Mouse (Mus musculus): ENCODE results near the gene Amigo3.

Gene Amigo3

GRCm38 (mm10) chr9:108053665-108054225 is 786 bp downstream of the Amigo3 start:
- DNase-seq, result peak; percentile 34

GRCm38 (mm10) chr9:108054331-108055040 is 1.5 kb downstream of the Amigo3 start:
- DNase-seq, result peak; percentile 17

DNA sequence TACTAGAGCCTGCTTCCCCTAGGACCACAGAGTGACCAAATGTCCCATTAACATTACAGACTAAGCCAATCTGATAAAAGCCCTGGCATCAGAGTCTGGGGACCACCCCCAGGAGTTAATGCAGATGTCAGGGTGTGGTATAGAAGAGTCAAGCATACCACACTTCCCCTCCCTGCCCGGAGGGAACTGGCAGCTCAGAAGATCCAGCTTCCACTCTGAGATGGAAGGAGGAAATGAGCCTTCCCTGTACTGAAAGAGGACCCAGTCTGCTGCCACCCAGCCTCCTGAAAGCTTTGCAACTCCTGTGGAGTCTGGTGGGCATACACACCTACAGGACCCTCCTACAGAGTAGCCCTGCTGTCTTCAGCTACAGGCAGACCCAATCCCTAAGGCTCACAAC is 2.1 kb downstream of the Amigo3 start:
- DNase-seq, result no peak

- DNase-seq, result no peak
These were observed 2.8 kb downstream of the Amigo3 start for GRCm38 (mm10) chr9:108055661-108056237.

DNA sequence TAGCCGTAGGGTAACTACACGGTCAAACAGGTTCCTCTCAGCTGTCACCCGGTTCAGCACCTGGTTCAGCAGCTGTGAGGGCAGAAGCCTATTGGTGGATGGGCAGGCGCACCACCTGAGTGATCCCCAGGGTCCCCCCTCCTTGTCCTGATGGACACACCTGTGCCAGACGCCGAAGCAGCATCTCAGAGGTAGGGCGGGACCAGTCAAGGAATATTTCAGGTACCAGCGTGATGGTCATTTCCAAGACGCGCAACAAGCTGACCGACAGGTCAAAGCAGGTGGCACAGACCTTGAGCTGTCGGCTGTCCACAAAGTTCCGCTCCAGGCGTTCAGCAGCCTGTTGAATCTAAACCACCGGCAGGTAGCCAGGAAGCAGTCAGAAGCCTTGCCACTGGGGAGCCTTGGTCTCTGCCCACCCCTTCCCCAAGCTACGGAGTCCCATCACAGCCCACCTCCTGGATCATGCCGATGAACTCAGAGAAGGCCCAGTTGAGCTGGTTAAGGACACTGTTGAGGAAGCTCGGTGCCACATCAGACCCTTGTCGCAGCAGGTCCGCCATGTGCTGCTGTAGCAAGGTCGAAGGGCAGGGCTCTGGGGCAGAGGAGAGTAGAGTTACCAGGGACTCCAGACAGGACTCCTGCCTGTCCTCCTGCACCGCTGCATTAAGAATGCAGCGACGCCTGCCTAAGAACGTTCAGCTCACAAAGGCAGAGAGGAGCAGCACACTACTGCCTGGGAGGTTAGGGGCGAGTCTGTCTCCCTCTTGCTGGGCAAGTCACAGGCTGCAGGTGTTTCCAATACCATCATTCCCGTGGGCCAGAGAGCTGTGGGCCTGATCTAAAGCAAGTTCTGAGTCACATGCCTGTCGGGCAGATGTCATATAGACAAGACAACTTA is 3.7 kb downstream of the Amigo3 start:
- DNase-seq, result peak; percentile 10

DNA sequence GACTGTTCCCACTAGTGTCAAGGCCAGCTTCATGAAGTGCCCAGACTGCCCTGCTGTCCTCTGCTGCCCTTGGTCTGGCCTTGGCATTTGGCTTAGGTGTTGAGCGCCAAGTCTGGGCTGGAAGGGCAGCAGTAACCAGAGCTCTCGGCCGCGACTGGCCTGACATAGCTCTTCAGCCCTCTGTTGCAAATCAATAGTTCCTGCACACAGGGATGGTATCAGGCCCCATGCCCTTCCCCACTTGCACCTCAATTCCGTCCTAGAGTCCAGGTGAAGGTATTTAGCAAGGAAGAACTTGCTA is 4.3 kb downstream of the Amigo3 start:
- no peak for DNase-seq

DNA sequence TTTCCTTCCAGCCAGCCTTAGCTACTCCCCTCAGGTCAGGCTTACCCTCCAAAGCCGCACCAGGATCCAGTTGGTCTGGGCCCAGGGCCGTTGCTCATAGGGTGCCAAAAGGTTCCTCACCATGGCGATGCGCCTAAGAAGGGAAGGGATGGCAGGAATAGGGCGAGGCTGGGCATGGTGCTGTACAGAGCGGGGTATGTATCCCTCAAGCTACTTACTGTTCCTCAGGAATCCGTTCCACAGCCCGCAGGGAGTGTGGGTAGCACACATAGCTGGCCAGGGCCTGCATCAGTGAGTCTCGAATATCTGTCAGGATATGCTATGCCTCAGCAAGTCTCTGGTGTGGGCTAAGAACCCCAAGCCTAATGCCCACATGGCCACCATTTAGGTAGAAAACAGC is 5.3 kb downstream of the Amigo3 start:
- peak; percentile 16 for DNase-seq

DNA sequence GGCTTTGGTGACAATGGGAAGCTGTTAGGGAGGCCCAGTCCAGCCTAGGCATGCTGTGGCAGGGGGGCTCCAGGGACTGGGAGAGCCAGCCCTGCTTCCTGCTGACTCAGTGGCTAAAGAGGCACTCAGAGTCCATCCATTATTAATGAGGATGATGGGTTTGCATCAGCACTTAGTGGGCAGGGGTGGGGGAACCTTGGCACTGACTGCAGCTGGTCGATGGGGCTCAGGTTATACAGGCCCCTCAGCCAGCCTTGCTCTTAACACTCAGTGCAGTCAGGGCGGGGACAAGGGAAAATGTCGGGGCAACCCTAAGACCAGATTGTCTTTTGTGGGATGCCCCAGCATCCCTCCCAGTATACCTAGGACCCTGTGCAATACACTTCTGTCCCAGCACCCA is 9.2 kb downstream of the Amigo3 start:
- no peak for DNase-seq

- no peak for DNase-seq
These were observed 10.4 kb downstream of the Amigo3 start for GRCm38 (mm10) chr9:108063361-108063760.

- DNase-seq, result peak; percentile 78
These were observed 12.6 kb downstream of the Amigo3 start for GRCm38 (mm10) chr9:108065491-108066011.

DNA sequence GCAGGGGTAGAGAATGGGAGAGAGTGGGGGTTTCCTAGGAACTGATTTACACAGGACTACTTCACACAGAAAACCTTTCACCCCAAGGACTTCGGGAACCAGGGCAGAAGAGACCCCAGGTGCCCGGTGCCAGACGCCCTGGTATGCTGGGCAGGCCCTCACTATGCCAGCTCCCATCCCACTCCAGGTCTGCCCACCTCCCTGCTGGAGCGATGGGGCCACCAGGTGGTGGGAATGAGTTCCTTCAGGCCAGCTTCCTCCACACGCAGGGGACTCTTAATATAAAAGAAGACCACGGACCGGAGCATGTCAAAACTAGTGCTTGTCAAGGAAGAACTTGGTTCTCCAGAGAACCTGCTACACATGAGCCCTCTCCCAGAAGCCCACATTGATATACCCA is 14.2 kb downstream of the Amigo3 start:
- DNase-seq, result no peak

GRCm38 (mm10) chr9:108067900-108068299 is 14.9 kb downstream of the Amigo3 start:
- peak; percentile 87 for DNase-seq

- DNase-seq, result no peak
These were observed 16.0 kb downstream of the Amigo3 start for GRCm38 (mm10) chr9:108069007-108069406.

DNA sequence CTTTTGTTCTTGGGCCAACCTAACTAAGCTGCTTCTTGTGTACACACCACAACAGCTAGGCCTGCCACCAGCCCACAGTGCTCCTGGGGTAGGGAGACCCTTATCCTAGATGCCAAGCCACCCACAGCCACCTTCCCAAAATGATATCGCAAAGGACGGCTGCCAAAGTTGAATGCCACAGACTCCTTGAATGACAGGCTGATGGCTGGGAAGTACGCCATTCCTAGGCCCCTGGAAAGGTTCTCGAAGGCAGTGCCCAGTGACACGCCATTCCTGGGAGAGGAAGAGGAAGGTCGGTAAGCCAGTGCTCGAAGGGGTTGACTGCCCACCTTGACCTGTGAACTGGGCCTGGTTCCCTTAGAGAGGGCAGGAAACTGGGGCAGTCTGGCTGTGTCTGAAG is 16.6 kb downstream of the Amigo3 start:
- no peak for DNase-seq

- DNase-seq, result no peak
These were observed 18.8 kb downstream of the Amigo3 start for GRCm38 (mm10) chr9:108071801-108072200.

- no peak for DNase-seq
These were observed 19.5 kb downstream of the Amigo3 start for GRCm38 (mm10) chr9:108072481-108072924.

DNA sequence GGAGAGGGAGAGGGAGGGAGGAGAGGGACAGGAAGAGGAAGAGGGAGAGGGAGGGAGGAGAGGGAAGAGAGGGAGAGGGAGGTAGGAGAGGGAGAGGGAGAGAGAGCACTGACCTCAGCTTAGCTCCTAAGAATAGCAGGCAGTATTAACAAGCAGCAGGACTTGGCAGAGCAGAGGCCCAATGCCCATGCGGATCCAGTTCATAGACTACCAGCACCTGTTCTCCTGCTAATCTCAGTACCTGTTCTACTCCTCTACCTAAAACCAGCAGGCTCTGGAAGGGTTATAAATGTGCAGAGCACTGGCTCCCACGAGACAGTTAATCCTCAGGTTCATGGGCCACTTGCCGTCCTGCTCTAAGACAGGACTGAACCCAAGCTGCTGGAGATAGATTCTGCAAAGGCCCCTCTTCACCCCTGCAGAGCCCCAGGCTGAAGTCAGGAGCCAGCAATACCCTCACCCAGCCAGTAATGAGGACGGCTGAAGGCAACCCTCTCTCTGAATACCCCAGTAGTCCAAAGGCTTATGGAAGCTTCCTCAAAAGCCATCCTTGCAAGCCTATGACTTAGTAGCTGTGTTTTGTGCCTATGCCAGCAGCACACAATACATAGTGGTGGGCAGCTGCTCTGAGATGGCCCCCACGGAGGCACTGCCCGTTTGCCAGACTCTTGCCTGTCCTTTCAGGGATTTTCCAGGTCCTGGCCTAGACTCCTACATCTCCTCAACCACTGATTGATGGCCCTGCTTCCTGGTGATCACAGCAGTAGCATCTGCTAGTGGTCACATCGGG is 20.4 kb downstream of the Amigo3 start:
- DNase-seq, result peak; percentile 85

- DNase-seq, result no peak
These were observed 27.2 kb downstream of the Amigo3 start, which contains the start of gene Mst1 for GRCm38 (mm10) chr9:108080168-108080567. Gene Mst1 (plus strand): TSS chr9:108080436.

- no peak for DNase-seq
These were observed 29.6 kb downstream of the Amigo3 start for GRCm38 (mm10) chr9:108082549-108082948.

DNA sequence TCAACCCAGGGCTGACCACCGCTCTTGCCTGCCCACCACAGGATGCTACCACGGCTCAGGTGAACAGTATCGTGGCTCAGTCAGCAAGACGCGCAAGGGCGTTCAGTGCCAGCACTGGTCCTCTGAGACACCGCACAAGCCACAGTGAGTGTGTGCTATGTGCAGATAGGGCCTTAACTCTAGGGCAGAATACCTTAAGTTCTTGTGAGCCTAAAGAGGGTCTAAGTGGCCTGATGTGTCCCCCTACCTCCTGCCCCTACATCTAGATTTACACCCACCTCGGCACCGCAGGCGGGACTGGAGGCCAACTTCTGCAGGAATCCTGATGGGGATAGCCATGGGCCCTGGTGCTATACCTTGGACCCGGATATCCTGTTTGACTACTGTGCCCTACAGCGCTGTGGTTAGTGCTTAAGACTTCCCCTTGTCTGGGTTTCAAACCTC is 30.1 kb downstream of the Amigo3 start, which contains the start of gene Rnf123:
Gene Rnf123, minus strand, starts transcription at position 359 of the 444 bp plus-strand sequence.
- no peak for DNase-seq

- DNase-seq, result no peak
These were observed 30.6 kb downstream of the Amigo3 start for GRCm38 (mm10) chr9:108083561-108083960.

- DNase-seq, result no peak
These were observed 32.3 kb downstream of the Amigo3 start for GRCm38 (mm10) chr9:108085261-108085660.

Measured in cerebellum, adult 11 months (tissue).